In genomic region chr2:132343846-132344245, GRCm38 (mm10) we compare ENCODE assay signal across 29 mouse cellular contexts. TPM values are rescaled to one million over a fixed set of nuclear protein-coding genes. Genes with fewer than 3 reads are reported as not detected.
A peak's percentile ranks its signal among the peaks of the same experiment; 100 is the strongest.
DNase-seq lines count a peak whose midpoint lies in the region; ATAC-seq and TF ChIP-seq lines count a peak whose summit lies in the region.
"Had no signal": no experiment of that assay in that cellular context is flagged by ENCODE, and none has a peak within 500 bp of the region (broad histone marks: within the 10 kb centered on the region; RNA-seq: fewer than 3 reads in every experiment).

No protein-coding gene starts in this region.

- no peaks in the 10 kb centered on the region for H3K79me2 ChIP-seq in heart, adult 2 months (replicated peaks; ENCODE audit: control insufficient read depth, insufficient read depth, low read length)

- TF ChIP-seq EP300 in heart, adult 2 months (IDR thresholded peaks at IDR 0.05; ENCODE audit: insufficient read depth, low read depth, low read length), result no peak

- H3K27ac ChIP-seq in embryonic facial prominence, embryonic 14.5 days (replicated peaks; ENCODE audit: low read depth, low read length), result no peak overlapping the region
- no peak overlapping the region for H3K27ac ChIP-seq in embryonic facial prominence, embryonic 10.5 days (replicated peaks)
- peak overlapping the region; percentile 70 for H3K27ac ChIP-seq in layer of hippocampus, adult 2 months
- no peak overlapping the region for H3K27ac ChIP-seq in heart, adult 2 months
- H3K27ac ChIP-seq: embryonic facial prominence, embryonic 13.5 days; heart, embryonic 10.5 days; hindbrain, embryonic 14.5 days; limb, embryonic 10.5 days; neural tube, embryonic 15.5 days; stomach, embryonic 15.5 days had no signal

- WGBS in embryonic facial prominence, embryonic 14.5 days, result 76% methylated on average over 11 of the region's 11 CpGs
- 89% methylated on average over 11 of the region's 11 CpGs for WGBS in embryonic facial prominence, embryonic 10.5 days
- WGBS in heart, adult 2 months, result 61% methylated on average over 11 of the region's 11 CpGs

- intact Hi-C loops in heart, adult 2 months (cut with DNase I), result no loop called here

- no peak for TF ChIP-seq POLR2A in heart, adult 2 months (IDR thresholded peaks at IDR 0.05; ENCODE audit: insufficient read depth, low read depth, low read length)

- no peak for ATAC-seq in embryonic facial prominence, embryonic 14.5 days (ENCODE audit: low read depth)
- ATAC-seq: forebrain, embryonic 16.5 days; inflammation-experienced regulatory T-cells, adult 6 months; Patski had no signal

- TF ChIP-seq CTCF in layer of hippocampus, adult 2 months (conservative IDR thresholded peaks at IDR 0.05), result no peak
- TF ChIP-seq CTCF in heart, adult 2 months (IDR thresholded peaks at IDR 0.05), result no peak

- DNase-seq in embryonic facial prominence, embryonic 14.5 days (ENCODE audit: low spot score), result peak; percentile 14
- no peak for DNase-seq in embryonic facial prominence, embryonic 10.5 days (ENCODE audit: low spot score)
- DNase-seq in brain, adult 2 months (ENCODE audit: low read depth, low spot score), result peak; percentile 64
- peak; percentile 55 to 62 for DNase-seq in layer of hippocampus, adult 2 months (ENCODE audit: low spot score in 2 of 2)
- DNase-seq in layer of hippocampus, postnatal 25 days (ENCODE audit: extremely low spot score in 1 of 2, low spot score in 1 of 2), result peak; percentile 29 to 33
- no peak for DNase-seq in yolk sac, embryonic 10.5 days (ENCODE audit: low spot score)
- no peak for DNase-seq in thymus, postnatal 10 days (ENCODE audit: low spot score in 2 of 2)
- DNase-seq in heart, adult 2 months, result no peak
- DNase-seq: cerebellum, adult 9-10 months; gastrocnemius, postnatal 36 days; heart, postnatal 4 days; kidney, adult 18-20 months; kidney, postnatal 4 days; liver; lung, postnatal 4 days; thymus, adult 2 months had no signal

- H3K4me2 ChIP-seq in embryonic facial prominence, embryonic 14.5 days (ENCODE audit: low read depth, low read length), result no peak overlapping the region
- H3K4me2 ChIP-seq: embryonic facial prominence, embryonic 13.5 days; hindbrain, embryonic 14.5 days; neural tube, embryonic 15.5 days; stomach, embryonic 15.5 days had no signal

- H3K4me1 ChIP-seq in embryonic facial prominence, embryonic 14.5 days (ENCODE audit: control insufficient read depth, insufficient read depth, low read length), result no peaks in the 10 kb centered on the region
- no peaks in the 10 kb centered on the region for H3K4me1 ChIP-seq in embryonic facial prominence, embryonic 10.5 days
- no peaks in the 10 kb centered on the region for H3K4me1 ChIP-seq in heart, adult 2 months (ENCODE audit: control insufficient read depth, insufficient read depth, low read length)
- H3K4me1 ChIP-seq: embryonic facial prominence, embryonic 13.5 days; heart, embryonic 10.5 days; limb, embryonic 10.5 days; neural tube, embryonic 15.5 days; stomach, embryonic 15.5 days had no signal

- H3K27me3 ChIP-seq in embryonic facial prominence, embryonic 14.5 days (replicated peaks; ENCODE audit: control insufficient read depth, insufficient read depth, low read length), result no peaks in the 10 kb centered on the region
- no peaks in the 10 kb centered on the region for H3K27me3 ChIP-seq in embryonic facial prominence, embryonic 10.5 days (replicated peaks; ENCODE audit: low read depth, poor library complexity, severe bottlenecking)
- H3K27me3 ChIP-seq in heart, adult 2 months (ENCODE audit: control insufficient read depth, insufficient read depth, low read length), result no peaks in the 10 kb centered on the region
- H3K27me3 ChIP-seq: CH12.LX; embryonic facial prominence, embryonic 13.5 days; neural tube, embryonic 15.5 days; stomach, embryonic 15.5 days had no signal

- no peaks in the 10 kb centered on the region for H3K36me3 ChIP-seq in embryonic facial prominence, embryonic 14.5 days (ENCODE audit: control insufficient read depth, insufficient read depth, low read length)
- no peaks in the 10 kb centered on the region for H3K36me3 ChIP-seq in embryonic facial prominence, embryonic 10.5 days (replicated peaks)
- H3K36me3 ChIP-seq in heart, adult 2 months (ENCODE audit: control insufficient read depth, insufficient read depth, low read length), result no peaks in the 10 kb centered on the region
- H3K36me3 ChIP-seq: embryonic facial prominence, embryonic 13.5 days; G1E; heart, embryonic 10.5 days; limb, embryonic 10.5 days; neural tube, embryonic 15.5 days; stomach, embryonic 15.5 days had no signal

- H3K4me3 ChIP-seq in embryonic facial prominence, embryonic 14.5 days (ENCODE audit: low read depth, low read length), result no peak overlapping the region
- H3K4me3 ChIP-seq in embryonic facial prominence, embryonic 10.5 days, result no peak overlapping the region
- H3K4me3 ChIP-seq in layer of hippocampus, adult 2 months, result no peak overlapping the region
- no peak overlapping the region for H3K4me3 ChIP-seq in heart, adult 2 months
- H3K4me3 ChIP-seq: embryonic facial prominence, embryonic 13.5 days; heart, embryonic 10.5 days; limb, embryonic 10.5 days; neural tube, embryonic 15.5 days; stomach, embryonic 15.5 days had no signal

- H3K9me3 ChIP-seq in embryonic facial prominence, embryonic 14.5 days (ENCODE audit: control insufficient read depth, low read length), result no peaks in the 10 kb centered on the region
- H3K9me3 ChIP-seq in embryonic facial prominence, embryonic 10.5 days, result no peaks in the 10 kb centered on the region
- H3K9me3 ChIP-seq: embryonic facial prominence, embryonic 13.5 days; G1E; heart, embryonic 10.5 days; limb, embryonic 10.5 days; neural tube, embryonic 15.5 days; stomach, embryonic 15.5 days had no signal

- no peak overlapping the region for H3K9ac ChIP-seq in embryonic facial prominence, embryonic 14.5 days (ENCODE audit: low read depth, low read length)
- H3K9ac ChIP-seq in heart, adult 2 months (ENCODE audit: low read depth, low read length), result no peak overlapping the region
- H3K9ac ChIP-seq: embryonic facial prominence, embryonic 13.5 days; hindbrain, embryonic 14.5 days; neural tube, embryonic 15.5 days; stomach, embryonic 15.5 days had no signal

RNA-seq across cellular contexts. Expression of gene Prokr2, which starts 41.4 kb away (rescaled TPM):
- 1.3 and 2.7 TPM in 2 replicates for polyA plus RNA-seq in embryonic facial prominence, embryonic 14.5 days (2014; fragmentation: Nextera tagmentation; extraction: Ambion mirVana)
- polyA plus RNA-seq in embryonic facial prominence, embryonic 10.5 days (2016; fragmentation: Nextera tagmentation; extraction: Ambion mirVana), result 1.3 and 1.7 TPM in 2 replicates
- total RNA-seq in layer of hippocampus, adult 2 months (2021), result 1 to 10 TPM; 1.9 to 2.9 TPM
- total RNA-seq in layer of hippocampus, postnatal 25 days (2021), result 1 to 10 TPM; 2.8 to 3.7 TPM
- under 1 TPM; 0.08 to 0.11 TPM for total RNA-seq in heart, adult 2 months (2021)
- 0.04 and 0.26 TPM in 2 replicates for polyA plus RNA-seq in heart, adult 2 months (2012; rRNA removed)
- total RNA-seq: adrenal gland, adult 18-20 months; megakaryocyte-erythroid progenitor cell, adult 5-6 weeks had no signal
- polyA plus RNA-seq: G1E, Patski had no signal

Comparison
In these comparisons a context has a peak if more than half of its experiments do, and no peak if none do; other contexts are left out.
1. DNase-seq: peak in embryonic facial prominence, embryonic 14.5 days (single experiment), brain, adult 2 months (single experiment), layer of hippocampus, adult 2 months (2 of 2) and layer of hippocampus, postnatal 25 days (2 of 2); none in embryonic facial prominence, embryonic 10.5 days (single experiment), yolk sac, embryonic 10.5 days (single experiment), thymus, postnatal 10 days (0 of 2) and heart, adult 2 months (0 of 2).